Mouse (Mus musculus) heart, embryonic 13.5 days (tissue): ENCODE data around the gene Dgcr6. TPM values are rescaled to one million over a fixed set of nuclear protein-coding genes. Genes with fewer than 3 reads are reported as not detected.

Source experiments
- ATAC-seq: fragments of 200-750 bp; cut with Nextera tagmentation; 2 replicates; pipeline ENCODE4 v1.8.0; 2017; ENCODE audit warnings: moderate TSS enrichment; ENCODE audit not compliant: insufficient number of reproducible peaks, low FRiP score, low TSS enrichment; ENCODE audit errors: extremely low read depth
- H3K27ac ChIP-seq: fragments of 300-500 bp; sonication (generic); replicated peaks from 2 replicates; pipeline ENCODE4 v1.5.1; 2015; ENCODE audit warnings: moderate library complexity, mild to moderate bottlenecking, inconsistent platforms
- H3K27me3 ChIP-seq: fragments of 300-500 bp; sonication (generic); replicated peaks from 2 replicates; pipeline ENCODE4 v1.6.1; 2015; ENCODE audit warnings: mild to moderate bottlenecking, inconsistent platforms
- H3K36me3 ChIP-seq: fragments of 300-500 bp; sonication (generic); 2 replicates; pipeline ENCODE4 v1.6.1; 2015; ENCODE audit warnings: mild to moderate bottlenecking, inconsistent platforms
- H3K4me1 ChIP-seq: fragments of 300-500 bp; sonication (generic); 2 replicates; pipeline ENCODE4 v1.6.1; 2015; ENCODE audit warnings: inconsistent platforms
- H3K4me2 ChIP-seq: fragments of 300-500 bp; sonication (generic); 2 replicates; pipeline ENCODE4 v1.6.1; 2015; ENCODE audit warnings: inconsistent platforms, mild to moderate bottlenecking, moderate library complexity
- H3K4me3 ChIP-seq: fragments of 300-500 bp; sonication (generic); 2 replicates; pipeline ENCODE4 v1.5.1; 2015; ENCODE audit warnings: moderate library complexity, mild to moderate bottlenecking, inconsistent platforms
- H3K9ac ChIP-seq: fragments of 300-500 bp; sonication (generic); 2 replicates; pipeline ENCODE4 v1.6.1; 2015; ENCODE audit warnings: inconsistent platforms, mild to moderate bottlenecking, moderate library complexity
- H3K9me3 ChIP-seq: fragments of 300-500 bp; sonication (generic); 2 replicates; pipeline ENCODE4 v1.6.1; 2016; ENCODE audit warnings: inconsistent platforms
- WGBS: fragments of 180-500 bp; shearing (Covaris S2); methylation state at CpG from one replicate; pipeline ENCODE4 v1.1.7; 2015; ENCODE audit warnings: mixed read lengths; 5-methylcytosine and 5-hydroxymethylcytosine counted together
- polyA plus RNA-seq: library from polyadenylated mRNA; unstranded; fragments of >200 nt; fragmentation: Nextera tagmentation; extraction: Ambion mirVana; gene quantifications from 2 replicates; pipeline ENCODE4 v1.2.1, GENCODE M21; 2015

The Dgcr6 gene
- polyA plus RNA-seq, 1 experiment from 2014 or later: 50.5 TPM

DNA sequence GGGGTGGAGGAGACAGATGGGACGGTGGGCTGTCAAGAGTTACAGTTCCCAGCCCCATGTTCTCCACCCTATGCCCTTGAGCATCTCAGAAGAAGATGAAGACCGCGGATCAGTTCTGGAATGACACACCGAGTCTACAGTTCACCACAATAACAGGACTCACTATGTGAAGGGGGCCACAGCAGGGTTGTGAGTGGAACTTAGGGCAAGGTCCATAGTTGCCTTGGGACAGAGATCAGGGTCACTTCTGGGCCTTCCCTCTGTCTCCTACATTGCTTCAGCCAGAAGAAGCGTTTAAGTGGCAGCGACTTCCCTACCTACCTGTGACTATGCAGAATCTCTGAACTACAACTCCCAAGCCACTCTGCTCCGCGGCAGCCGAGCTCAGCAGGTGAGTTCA is 15.6 kb upstream of the Dgcr6 start:
- Histone ChIP-seq H3K27ac (no peak overlapping the region), H3K27me3 (peaks cover 36% of the 10 kb centered on the region), H3K4me2 (no peak overlapping the region), H3K9ac (no peak overlapping the region), H3K9me3 (no peaks in the 10 kb centered on the region), H3K4me3 (no peak overlapping the region), H3K4me1 (no peaks in the 10 kb centered on the region), H3K36me3 (no peaks in the 10 kb centered on the region)
- WGBS: 40% methylated on average over 9 of the region's 9 CpGs
- no peak for ATAC-seq

DNA sequence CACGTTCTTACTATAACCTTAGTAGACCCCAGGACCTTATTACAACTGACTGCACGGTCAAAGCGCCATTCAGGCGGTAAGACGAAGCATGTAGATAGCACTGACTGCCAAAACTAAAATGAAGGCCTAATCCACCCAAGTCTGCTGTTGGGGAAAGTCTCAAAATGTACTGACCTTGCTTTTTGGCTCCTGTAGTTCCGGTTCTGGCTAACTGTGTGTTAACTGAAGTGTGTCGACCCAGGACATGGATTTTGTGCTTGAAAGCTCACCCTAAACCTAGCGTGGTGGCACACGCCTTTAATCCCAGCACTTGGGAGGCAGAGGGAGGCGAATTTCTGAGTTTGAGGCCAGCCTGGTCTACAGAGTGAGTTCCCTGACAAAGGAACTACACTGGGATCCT is 7.7 kb upstream of the Dgcr6 start:
- WGBS: 75% methylated on average over 10 of the region's 10 CpGs
- Histone ChIP-seq H3K9me3 (no peaks in the 10 kb centered on the region), H3K4me2 (no peak overlapping the region), H3K36me3 (no peaks in the 10 kb centered on the region), H3K27me3 (peaks cover 26% of the 10 kb centered on the region), H3K4me3 (no peak overlapping the region), H3K9ac (no peak overlapping the region), H3K4me1 (no peaks in the 10 kb centered on the region), H3K27ac (no peak overlapping the region)
- no peak for ATAC-seq

DNA sequence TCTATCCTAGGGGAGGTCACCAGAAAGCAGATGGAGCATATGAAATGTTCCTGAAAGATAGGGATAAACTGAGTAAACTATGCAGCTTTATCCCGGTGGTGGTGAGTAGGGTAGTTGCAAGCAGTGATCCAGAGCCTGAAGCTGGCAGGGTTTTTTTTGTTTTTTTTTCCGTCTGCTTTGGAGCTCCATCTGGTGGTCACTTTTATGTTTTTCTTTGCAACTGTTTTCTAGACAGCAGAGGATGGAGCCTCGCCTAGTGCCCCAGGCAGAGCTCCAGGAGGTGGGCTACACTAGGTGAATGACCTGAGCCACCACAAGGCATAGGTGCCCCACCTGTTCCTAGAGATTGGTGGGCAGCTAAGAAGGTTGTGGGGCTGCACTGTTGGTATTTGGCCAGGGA is 5.0 kb upstream of the Dgcr6 start:
- no peak overlapping the region for H3K4me2 ChIP-seq
- H3K27ac ChIP-seq: no peak overlapping the region
- H3K4me3 ChIP-seq: no peak overlapping the region
- no peak overlapping the region for H3K9ac ChIP-seq
- WGBS: 1% methylated on average over 3 of the region's 3 CpGs
- peaks cover 30% of the 10 kb centered on the region for H3K27me3 ChIP-seq
- no peak for ATAC-seq
- H3K4me1 ChIP-seq: no peaks in the 10 kb centered on the region
- H3K36me3 ChIP-seq: no peaks in the 10 kb centered on the region
- H3K9me3 ChIP-seq: no peaks in the 10 kb centered on the region

DNA sequence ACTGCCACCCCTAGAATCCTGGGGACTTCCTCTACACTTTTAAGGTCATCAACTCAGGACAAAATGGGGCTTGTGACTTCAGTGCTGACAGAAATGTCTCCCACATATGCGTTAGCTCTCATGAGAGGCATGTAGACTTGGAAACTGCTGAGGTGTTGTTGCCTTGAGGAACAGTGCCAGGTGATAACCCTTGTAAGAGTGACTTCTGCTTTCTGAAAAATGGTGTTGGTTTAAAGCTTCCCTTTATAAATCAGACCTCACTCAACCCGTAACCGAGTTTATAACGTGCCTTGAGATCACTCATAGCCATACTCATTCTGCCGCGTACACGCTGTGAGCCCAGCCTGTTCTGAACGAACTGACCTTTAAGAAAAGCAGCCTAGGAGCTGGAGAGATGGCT is 4.6 kb upstream of the Dgcr6 start:
- Histone ChIP-seq H3K4me3 (no peak overlapping the region), H3K27ac (no peak overlapping the region), H3K4me2 (no peak overlapping the region), H3K9ac (no peak overlapping the region), H3K27me3 (peaks cover 30% of the 10 kb centered on the region), H3K9me3 (no peaks in the 10 kb centered on the region), H3K4me1 (peaks cover 4% of the 10 kb centered on the region), H3K36me3 (no peaks in the 10 kb centered on the region)
- ATAC-seq: no peak
- WGBS: 69% methylated on average over 8 of the region's 8 CpGs

DNA sequence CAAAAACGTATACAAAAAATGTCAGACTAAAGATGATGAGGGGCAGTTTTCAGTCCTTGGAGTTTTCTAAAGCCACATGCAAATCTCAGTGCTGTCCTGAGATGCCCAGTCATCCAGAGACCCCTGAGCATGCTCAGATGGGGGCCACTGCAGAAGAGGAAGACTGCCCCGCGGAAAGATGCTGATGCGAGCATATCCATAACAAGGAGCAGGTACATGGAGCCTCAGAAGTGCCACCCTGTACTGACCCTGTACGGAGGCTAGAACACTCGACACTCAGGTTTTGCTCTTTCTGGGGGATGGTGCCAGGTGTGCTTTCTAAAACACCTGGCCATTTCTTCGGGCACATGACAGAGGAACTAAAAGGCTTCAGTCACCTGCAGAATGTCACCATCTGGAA is 338 bp upstream of the Dgcr6 start:
- Histone ChIP-seq H3K9me3 (no peaks in the 10 kb centered on the region), H3K27me3 (peaks cover 27% of the 10 kb centered on the region), H3K36me3 (no peaks in the 10 kb centered on the region), H3K4me1 (peaks cover 14% of the 10 kb centered on the region), H3K4me3 (no peak overlapping the region), H3K27ac (no peak overlapping the region), H3K4me2 (no peak overlapping the region), H3K9ac (no peak overlapping the region)
- ATAC-seq: no peak
- 47% methylated on average over 7 of the region's 7 CpGs for WGBS

DNA sequence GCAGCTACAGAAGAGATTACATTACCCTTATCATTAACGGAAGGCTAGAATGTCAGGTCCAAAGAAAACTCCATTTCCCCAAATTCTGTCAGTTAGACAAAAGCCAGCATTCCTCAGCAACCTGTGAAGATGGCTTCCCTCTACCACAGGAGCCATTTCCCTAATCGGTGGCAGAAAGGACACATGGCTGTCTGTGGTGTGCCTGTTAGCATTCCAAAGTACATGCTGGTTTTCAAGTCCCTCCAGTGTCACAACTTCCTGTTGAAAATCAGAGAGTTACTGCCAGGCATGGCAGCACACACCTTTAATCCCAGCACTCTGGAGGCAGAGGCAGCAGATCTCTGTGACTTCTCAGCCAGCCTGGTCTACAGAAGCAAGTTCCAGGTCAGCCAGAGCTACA is 3.6 kb downstream of the Dgcr6 start:
- Histone ChIP-seq H3K4me3 (no peak overlapping the region), H3K9ac (no peak overlapping the region), H3K4me2 (no peak overlapping the region), H3K27me3 (peaks cover 7% of the 10 kb centered on the region; the same call in 1 of the 2 replicates), H3K27ac (no peak overlapping the region), H3K36me3 (no peaks in the 10 kb centered on the region), H3K4me1 (peaks cover 14% of the 10 kb centered on the region), H3K9me3 (no peaks in the 10 kb centered on the region)
- ATAC-seq: no peak
- 22% methylated on average over 2 of the region's 2 CpGs for WGBS

DNA sequence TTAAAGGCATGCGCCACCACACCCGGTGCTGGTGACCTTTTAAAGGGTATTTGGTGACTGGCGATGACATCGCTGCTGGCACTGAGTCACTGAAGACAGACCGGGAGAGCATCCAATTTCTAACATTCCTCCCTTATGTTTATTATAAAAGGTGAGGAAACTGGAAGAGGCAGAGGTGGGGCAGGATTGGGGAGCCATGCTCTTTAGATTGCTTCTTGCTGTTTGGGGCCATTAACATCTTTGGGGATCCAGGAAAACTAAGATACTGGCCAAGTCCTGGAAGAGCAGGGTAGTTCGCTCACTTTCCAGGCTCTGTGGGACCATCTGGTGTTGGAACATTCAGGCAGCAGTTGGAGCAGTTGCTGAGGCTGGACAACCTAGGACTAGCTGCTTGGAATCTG is 5.7 kb downstream of the Dgcr6 start:
- Histone ChIP-seq H3K36me3 (no peaks in the 10 kb centered on the region), H3K9me3 (no peaks in the 10 kb centered on the region), H3K4me3 (no peak overlapping the region), H3K4me2 (no peak overlapping the region), H3K27me3 (peaks cover 8% of the 10 kb centered on the region; the same call in 1 of the 2 replicates), H3K4me1 (peaks cover 10% of the 10 kb centered on the region), H3K9ac (no peak overlapping the region), H3K27ac (no peak overlapping the region)
- ATAC-seq: no peak
- 73% methylated on average over 6 of the region's 6 CpGs for WGBS

DNA sequence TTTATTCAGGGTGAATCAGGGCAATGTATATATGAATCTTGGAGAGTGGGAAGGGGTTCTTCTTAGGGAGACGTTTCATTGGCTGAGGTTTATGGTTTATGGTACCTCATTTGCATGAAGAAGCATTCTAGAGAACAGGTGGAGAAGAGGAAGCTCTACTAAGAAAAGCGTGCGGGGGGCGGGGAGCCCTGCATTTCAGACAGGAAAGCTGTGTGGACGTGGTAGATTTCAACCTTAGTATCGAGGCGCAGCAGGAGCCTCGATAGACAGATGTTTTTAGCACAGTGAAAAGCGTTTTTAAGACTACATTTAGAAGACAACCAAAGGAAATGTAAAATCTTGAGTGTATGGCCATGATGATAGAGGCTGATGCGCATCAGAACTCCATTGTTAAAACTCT is 6.6 kb downstream of the Dgcr6 start:
- no peak overlapping the region for H3K4me3 ChIP-seq
- peaks cover 10% of the 10 kb centered on the region for H3K4me1 ChIP-seq
- H3K4me2 ChIP-seq: no peak overlapping the region
- H3K36me3 ChIP-seq: no peaks in the 10 kb centered on the region
- WGBS: 75% methylated on average over 10 of the region's 10 CpGs
- no peaks in the 10 kb centered on the region for H3K9me3 ChIP-seq
- no peak overlapping the region for H3K27ac ChIP-seq
- ATAC-seq: no peak
- H3K9ac ChIP-seq: no peak overlapping the region
- peaks cover 8% of the 10 kb centered on the region; the same call in 1 of the 2 replicates for H3K27me3 ChIP-seq

DNA sequence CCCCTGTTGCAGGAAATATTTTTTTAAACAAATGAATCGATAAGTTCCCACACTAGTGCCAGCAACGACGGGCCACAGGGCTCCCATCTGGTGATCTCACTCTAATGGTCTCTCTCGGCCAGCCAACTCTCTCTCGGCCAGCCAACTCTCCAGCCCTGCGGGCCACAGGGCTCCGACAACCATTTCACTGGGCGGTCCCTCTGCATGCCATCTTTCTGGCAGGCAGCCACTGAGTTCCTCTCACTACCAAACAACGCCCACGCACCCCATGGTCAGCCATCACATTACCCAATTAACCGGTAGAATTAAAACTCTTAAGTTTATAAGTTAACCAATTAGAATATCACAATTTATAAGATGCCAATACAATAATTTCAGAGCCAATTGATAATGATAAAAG is 8.5 kb downstream of the Dgcr6 start:
- WGBS: 71% methylated on average over 11 of the region's 11 CpGs
- no peak overlapping the region for H3K9ac ChIP-seq
- no peaks in the 10 kb centered on the region for H3K36me3 ChIP-seq
- no peak for ATAC-seq
- no peak overlapping the region for H3K4me3 ChIP-seq
- peaks cover 4% of the 10 kb centered on the region; the same call in 1 of the 2 replicates for H3K27me3 ChIP-seq
- H3K27ac ChIP-seq: no peak overlapping the region
- H3K4me2 ChIP-seq: no peak overlapping the region
- peaks cover 4% of the 10 kb centered on the region for H3K4me1 ChIP-seq
- no peaks in the 10 kb centered on the region for H3K9me3 ChIP-seq

DNA sequence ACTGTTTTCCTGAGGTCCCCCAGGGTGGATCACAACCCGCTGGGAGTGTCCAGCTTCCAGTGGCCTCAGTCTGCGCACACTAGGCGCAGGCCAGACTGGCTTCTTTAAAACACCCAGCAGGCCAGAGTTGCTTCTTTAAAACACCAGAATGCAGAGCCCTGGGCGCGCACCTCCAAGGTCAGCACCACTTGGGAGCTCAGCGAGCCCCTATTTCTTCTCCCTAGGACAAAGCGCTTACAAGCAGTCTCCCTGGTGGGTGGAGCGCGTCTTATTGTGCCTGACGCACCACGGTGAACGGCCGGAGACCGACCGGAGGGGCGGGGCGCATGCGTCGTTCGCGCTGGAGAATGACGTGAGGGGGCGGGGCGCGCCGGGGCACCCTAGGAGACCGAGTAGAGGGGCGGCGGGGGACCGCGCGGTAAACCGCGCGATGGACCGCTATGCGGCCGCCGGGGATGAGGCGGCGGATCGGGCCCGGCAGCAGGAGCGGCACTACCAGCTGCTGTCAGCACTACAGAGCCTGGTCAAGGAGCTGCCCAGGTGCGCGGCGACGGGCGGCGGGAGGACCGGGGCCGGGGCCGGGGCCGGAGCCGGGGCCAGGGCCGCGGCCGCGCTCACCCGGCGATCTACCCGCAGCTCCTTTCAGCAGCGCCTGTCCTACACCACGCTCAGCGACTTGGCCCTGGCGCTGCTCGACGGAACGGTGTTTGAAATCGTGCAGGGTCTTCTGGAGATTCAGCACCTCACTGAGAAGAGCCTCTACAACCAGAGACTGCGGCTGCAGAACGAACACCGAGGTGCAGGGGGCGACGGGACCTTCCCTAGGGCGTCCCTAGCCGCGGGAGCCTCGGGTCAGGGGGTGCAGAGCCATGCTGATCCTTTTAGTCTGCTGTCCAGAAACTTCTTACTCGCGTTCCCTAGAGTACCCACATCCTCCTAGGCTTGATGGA is 13.7 kb downstream of the Dgcr6 start:
- H3K36me3 ChIP-seq: peaks cover 34% of the 10 kb centered on the region
- no peaks in the 10 kb centered on the region for H3K9me3 ChIP-seq
- H3K4me2 ChIP-seq: peak overlapping the region; percentile 85
- peak overlapping the region; percentile 86 for H3K9ac ChIP-seq
- 0 out of 2 replicates have a peak, but pooled peaks cover 4% of the 10 kb centered on the region for H3K27me3 ChIP-seq
- H3K27ac ChIP-seq: peak overlapping the region; percentile 90
- under 1% methylated on average over 81 of the region's 81 CpGs for WGBS
- peak; percentile 92 for ATAC-seq
- H3K4me3 ChIP-seq: peak overlapping the region; percentile 70
- H3K4me1 ChIP-seq: peaks cover 14% of the 10 kb centered on the region

DNA sequence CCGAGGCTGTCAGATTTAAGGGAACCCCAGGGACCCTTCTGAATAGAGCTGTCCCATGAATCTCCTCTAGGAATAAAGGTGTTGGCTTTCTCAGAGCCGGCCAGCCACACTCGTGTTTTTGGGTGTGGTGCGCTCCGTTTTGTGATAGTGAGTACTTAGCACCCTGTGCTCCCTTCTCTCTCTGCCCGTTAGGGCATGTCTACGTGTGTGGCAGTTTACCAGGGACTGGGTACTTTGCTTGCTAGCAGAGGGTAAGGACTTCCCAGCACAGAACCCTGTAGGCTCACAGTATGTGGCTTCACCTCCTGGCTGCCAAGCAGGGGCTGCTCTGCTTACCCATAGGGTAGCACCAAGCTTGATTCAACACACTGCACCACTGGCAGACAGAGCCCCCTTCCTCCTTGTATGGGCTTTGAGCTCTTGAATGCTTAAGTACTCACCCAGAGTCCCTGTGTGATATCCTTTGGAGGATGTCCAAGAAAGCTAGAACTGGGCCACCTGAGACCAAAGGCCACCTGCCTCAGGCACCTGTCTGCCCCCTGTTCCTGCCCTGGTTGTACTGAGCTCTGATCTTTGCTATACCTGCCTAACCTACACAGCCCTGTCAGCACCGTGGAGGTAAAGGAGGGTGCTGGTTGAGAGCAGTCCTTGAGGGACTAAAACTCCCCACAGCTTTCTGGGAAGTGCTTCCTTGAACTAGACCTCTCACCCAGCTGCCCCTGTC is 16.2 kb downstream of the Dgcr6 start:
- peaks cover 22% of the 10 kb centered on the region for H3K4me1 ChIP-seq
- no peaks in the 10 kb centered on the region for H3K9me3 ChIP-seq
- 82% methylated on average over 8 of the region's 8 CpGs for WGBS
- H3K9ac ChIP-seq: no peak overlapping the region
- H3K27me3 ChIP-seq: no peaks in the 10 kb centered on the region
- no peak overlapping the region for H3K4me2 ChIP-seq
- ATAC-seq: no peak
- no peak overlapping the region for H3K27ac ChIP-seq
- H3K36me3 ChIP-seq: peaks cover 48% of the 10 kb centered on the region
- H3K4me3 ChIP-seq: no peak overlapping the region
